Mouse (Mus musculus) splenic B cell, adult 2 months (primary cell): Measurements from ENCODE around the gene Frzb.

Source experiments
- DNase-seq: peaks from one replicate; pipeline ENCODE4 v3.0.0-alpha.2; 2011; ENCODE audit warnings: low read depth, low spot score
- H3K27me3 ChIP-seq: 2 replicates; pipeline ENCODE4 v1.6.1; 2012; ENCODE audit warnings: mild to moderate bottlenecking, low read length, moderate library complexity, mixed read lengths; ENCODE audit not compliant: control insufficient read depth, poor library complexity, insufficient read depth, severe bottlenecking
- H3K36me3 ChIP-seq: 2 replicates; pipeline ENCODE4 v1.6.1; 2012; ENCODE audit warnings: mild to moderate bottlenecking, low read length, moderate library complexity, mixed read lengths; ENCODE audit not compliant: control insufficient read depth, poor library complexity, insufficient read depth, severe bottlenecking

The Frzb gene

GRCm38 (mm10) chr2:80396864-80397263 lies 50.6 kb downstream of the Frzb start:
- Histone ChIP-seq H3K27me3 (no peaks in the 10 kb centered on the region; the same call in 1 of the 2 replicates), H3K36me3 (no peaks in the 10 kb centered on the region)
- no peak for DNase-seq

- no peak for DNase-seq
- H3K27me3 ChIP-seq = no peaks in the 10 kb centered on the region; the same call in 1 of the 2 replicates
- H3K36me3 ChIP-seq = no peaks in the 10 kb centered on the region
Measured at GRCm38 (mm10) chr2:80396057-80396456, 51.4 kb downstream of the Frzb start.

GRCm38 (mm10) chr2:80388341-80388740 lies 59.1 kb downstream of the Frzb start:
- H3K36me3 ChIP-seq = no peaks in the 10 kb centered on the region
- no peaks in the 10 kb centered on the region for H3K27me3 ChIP-seq
- no peak for DNase-seq

DNA sequence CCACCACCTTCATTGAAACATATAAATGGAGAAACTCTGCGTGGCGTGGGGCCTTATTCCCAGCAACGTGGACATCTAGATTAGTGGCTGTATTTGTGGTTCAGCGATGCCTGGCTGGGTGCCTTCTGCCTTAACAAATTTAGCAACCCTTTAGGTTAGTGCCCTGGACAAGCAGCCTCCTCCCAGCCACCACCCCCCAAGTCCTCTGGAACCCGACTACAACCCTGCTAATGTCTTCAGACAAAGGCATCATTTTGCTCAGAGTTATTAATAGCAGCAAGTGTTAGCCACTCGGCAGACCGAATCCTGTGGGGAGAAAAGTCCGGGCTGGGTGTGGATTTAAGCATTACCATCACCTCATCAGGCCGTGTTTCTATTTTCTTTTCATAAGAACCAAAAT lies 59.8 kb downstream of the Frzb start:
- DNase-seq = no peak
- Histone ChIP-seq H3K36me3 (no peaks in the 10 kb centered on the region), H3K27me3 (no peaks in the 10 kb centered on the region)

DNA sequence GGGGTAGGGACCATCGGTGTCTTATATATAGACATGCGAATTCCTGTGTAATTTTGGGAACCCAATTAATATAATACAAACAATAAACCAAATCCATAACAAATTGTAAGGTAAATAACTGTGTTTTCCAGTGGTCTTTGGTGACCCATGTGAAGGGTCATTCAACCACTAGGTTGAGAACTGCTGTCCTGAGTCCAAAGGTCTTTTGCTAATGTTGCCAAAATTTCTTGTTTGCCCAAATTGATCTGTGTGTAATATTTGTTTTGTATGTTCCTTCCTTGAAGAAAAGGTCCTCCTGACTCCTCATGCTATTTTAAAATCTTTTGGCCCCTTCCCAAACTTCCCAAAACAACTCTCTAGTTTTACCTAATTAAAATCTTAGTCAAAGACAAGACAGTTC lies 61.2 kb downstream of the Frzb start:
- no peaks in the 10 kb centered on the region for H3K27me3 ChIP-seq
- H3K36me3 ChIP-seq = no peaks in the 10 kb centered on the region
- no peak for DNase-seq

DNA sequence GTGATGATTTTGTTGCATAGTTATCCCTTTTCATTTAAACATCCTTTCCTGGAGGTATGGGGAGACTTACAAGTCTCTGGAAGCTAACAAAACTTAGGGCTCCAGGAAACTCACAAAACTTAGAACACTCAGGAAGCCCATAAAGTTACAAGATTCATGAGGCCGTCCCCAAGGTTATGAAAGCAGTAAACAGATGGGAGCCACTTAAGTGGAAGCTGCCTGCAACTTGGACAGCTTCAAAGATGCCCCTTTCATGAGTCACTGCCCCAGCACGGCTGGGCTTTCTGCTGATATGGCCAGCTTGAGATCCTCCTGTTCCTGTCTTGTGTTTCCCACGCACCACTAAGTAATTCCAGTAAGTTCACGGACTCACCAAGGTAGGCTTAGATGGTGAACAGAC lies 63.0 kb downstream of the Frzb start:
- Histone ChIP-seq H3K36me3 (no peaks in the 10 kb centered on the region), H3K27me3 (no peaks in the 10 kb centered on the region)
- no peak for DNase-seq

DNA sequence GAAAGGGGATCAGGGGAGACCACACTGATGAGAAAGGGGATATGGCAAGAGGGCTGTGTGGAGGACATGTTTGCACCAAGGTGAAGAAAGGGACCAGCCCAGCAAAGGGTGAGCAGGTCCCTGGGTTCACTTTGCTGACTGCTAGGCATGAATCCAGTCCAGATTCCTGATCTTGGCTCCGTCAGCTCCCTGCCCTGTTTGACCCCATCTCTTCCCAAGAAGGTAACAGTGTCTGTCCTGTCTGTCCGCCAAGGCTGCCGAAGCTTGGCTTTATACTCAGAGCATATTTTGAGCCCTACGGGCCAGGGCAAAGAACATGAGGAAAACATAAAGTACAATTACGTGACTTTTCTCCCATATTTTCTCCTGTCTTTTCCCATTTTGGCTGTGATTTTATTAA lies 67.6 kb downstream of the Frzb start:
- no peak for DNase-seq
- H3K27me3 ChIP-seq = no peaks in the 10 kb centered on the region
- H3K36me3 ChIP-seq = no peaks in the 10 kb centered on the region

DNA sequence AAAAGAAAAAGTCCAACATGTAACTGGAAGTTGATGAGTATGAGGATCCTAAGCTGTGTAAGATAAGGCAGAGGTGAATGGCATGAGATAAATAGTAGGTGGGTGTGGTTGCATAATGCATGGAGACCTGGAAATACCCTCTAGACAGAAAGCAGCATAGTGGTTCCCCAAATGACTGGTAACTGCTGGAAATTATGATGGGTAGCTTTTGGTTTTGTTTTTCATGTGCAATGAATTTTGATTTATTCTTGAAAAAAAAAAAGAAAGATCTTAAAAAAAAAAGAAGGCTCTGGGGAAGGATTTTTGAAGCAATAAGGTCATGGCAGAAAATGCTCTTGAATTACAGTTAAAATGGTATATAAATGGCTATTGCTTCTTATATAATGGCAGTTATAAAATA lies 72.5 kb downstream of the Frzb start:
- no peak for DNase-seq
- no peaks in the 10 kb centered on the region for H3K27me3 ChIP-seq

DNA sequence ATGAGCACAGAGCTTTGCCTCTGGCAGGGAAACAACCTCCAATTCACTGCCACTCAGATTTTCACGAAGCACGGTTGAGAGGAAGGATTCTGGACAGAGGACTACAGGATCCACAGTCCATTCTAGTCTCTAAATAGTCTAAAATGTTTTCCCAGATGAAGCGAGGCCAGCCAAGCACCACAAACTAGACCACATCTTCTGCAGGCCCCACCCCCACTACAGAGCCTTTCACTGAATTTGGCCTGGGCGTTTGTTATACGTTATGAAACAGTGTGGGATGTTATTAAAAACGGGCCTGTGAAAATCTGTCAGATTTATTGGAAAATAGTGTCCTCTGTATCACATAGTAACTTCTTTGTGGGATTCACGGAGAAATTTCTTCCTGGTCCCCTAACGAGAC lies 76.0 kb downstream of the Frzb start:
- Histone ChIP-seq H3K36me3 (no peaks in the 10 kb centered on the region), H3K27me3 (no peaks in the 10 kb centered on the region)
- no peak for DNase-seq

More for the DNA sequence above, 72.5 kb downstream of the Frzb start:
- H3K36me3 ChIP-seq = no peaks in the 10 kb centered on the region
